Mouse (Mus musculus) kidney, postnatal 0 days (tissue): ENCODE measurements around the gene Zfp879. TPM values are rescaled to one million over a fixed set of nuclear protein-coding genes. Genes with fewer than 3 reads are reported as not detected.

Source experiments
- ATAC-seq: fragments of 200-750 bp; cut with Nextera tagmentation; replicated peaks from 2 replicates; pipeline ENCODE4 v1.8.0; 2017; ENCODE audit warnings: low read depth, moderate number of reproducible peaks, moderate TSS enrichment, moderate library complexity; ENCODE audit not compliant: low FRiP score
- DNase-seq: peaks from one replicate; pipeline ENCODE4 v3.0.0-alpha.2; 2016; ENCODE audit warnings: low spot score
- H3K27ac ChIP-seq: fragments of 300-500 bp; sonication (generic); 2 replicates; pipeline ENCODE4 v1.5.1; 2014; ENCODE audit warnings: mild to moderate bottlenecking
- H3K27me3 ChIP-seq: fragments of 300-500 bp; sonication (generic); 2 replicates; pipeline ENCODE4 v1.6.1; 2014; ENCODE audit warnings: low read length, mixed read lengths; ENCODE audit not compliant: insufficient read depth
- H3K36me3 ChIP-seq: fragments of 300-500 bp; sonication (generic); 2 replicates; pipeline ENCODE4 v1.6.1; 2014; ENCODE audit warnings: low read length, mixed read lengths; ENCODE audit not compliant: insufficient read depth
- H3K4me1 ChIP-seq: fragments of 300-500 bp; sonication (generic); replicated peaks from 2 replicates; pipeline ENCODE4 v1.6.1; 2014; ENCODE audit warnings: antibody characterized with exemption, low read length, mixed read lengths; ENCODE audit not compliant: insufficient read depth
- H3K4me2 ChIP-seq: fragments of 300-500 bp; sonication (generic); 2 replicates; pipeline ENCODE4 v1.6.1; 2014; ENCODE audit warnings: mild to moderate bottlenecking, low read length, moderate library complexity, mixed read lengths
- H3K4me3 ChIP-seq: fragments of 300-500 bp; sonication (generic); replicated peaks from 2 replicates; pipeline ENCODE4 v1.5.1; 2014; ENCODE audit warnings: low read depth, low read length
- H3K9ac ChIP-seq: fragments of 300-500 bp; sonication (generic); 2 replicates; pipeline ENCODE4 v1.6.1; 2014; ENCODE audit warnings: low read depth, low read length
- H3K9me3 ChIP-seq: fragments of 300-500 bp; sonication (generic); replicated peaks from 2 replicates; pipeline ENCODE4 v1.6.1; 2016; ENCODE audit warnings: low read length, inconsistent platforms, mixed read lengths
- CTCF ChIP-seq: IDR thresholded peaks from 2 replicates; pipeline ENCODE4 v1.5.1; 2016; ENCODE audit warnings: antibody characterized with exemption, low read depth, mild to moderate bottlenecking, moderate library complexity
- WGBS: fragments of 180-500 bp; shearing (Covaris S2); extraction: QIAGEN DNeasy Blood & Tissue Kit; methylation state at CpG from one replicate; pipeline ENCODE4 v1.1.7; 2014; 5-methylcytosine and 5-hydroxymethylcytosine counted together
- polyA plus RNA-seq: library from polyadenylated mRNA; unstranded; fragments of >200 nt; fragmentation: Nextera tagmentation; extraction: Ambion mirVana; gene quantifications from 2 replicates; pipeline ENCODE4 v1.2.1, GENCODE M21; 2015

Gene Zfp879
- 0.70 and 0.82 TPM in 2 replicates for polyA plus RNA-seq

DNA sequence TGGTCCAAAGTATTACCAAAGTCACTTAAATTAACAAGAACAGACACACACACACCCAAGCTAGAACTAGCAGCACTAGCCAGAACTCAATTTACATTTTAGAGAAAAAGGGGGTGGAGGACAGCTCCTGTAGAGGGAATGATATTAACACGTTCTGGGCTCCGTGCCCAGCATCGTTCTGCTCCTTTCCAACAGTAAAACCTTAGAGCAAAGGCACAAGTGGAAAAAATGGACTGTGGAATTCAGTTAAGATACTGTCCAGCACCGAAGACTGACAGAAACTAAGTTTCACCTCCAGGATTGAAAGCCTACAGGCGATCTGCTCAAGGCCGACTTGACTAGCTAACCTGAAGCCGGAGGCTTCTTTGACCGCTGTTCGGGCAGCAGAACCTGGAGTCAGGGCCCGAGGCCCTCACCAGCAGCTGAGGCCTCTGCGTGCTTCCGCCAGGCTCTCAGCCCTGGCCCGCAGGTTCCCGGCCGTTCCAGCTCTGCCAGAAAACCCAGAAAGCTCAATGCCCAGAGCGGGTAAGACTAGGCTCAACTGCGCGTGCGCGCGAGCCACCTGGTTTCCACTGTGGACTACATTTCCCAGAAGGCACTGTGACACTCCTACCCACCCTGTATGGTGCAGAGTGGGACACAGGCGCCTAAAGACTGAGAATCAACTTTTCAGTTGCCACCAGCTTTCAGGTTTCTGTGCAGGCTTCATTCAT, at the start of gene Zfp879:
Gene Zfp879, minus strand, starts transcription at position 530 of the 713 bp plus-strand sequence.
- peak within 1 kb of the TSS; percentile 66 for H3K4me2 ChIP-seq
- H3K27ac ChIP-seq, result peak within 1 kb of the TSS; percentile 79
- H3K27me3 ChIP-seq, result no peaks in the 10 kb centered on the region
- H3K9me3 ChIP-seq, result no peaks in the 10 kb centered on the region
- no peaks in the 10 kb centered on the region for H3K36me3 ChIP-seq
- H3K4me3 ChIP-seq, result peak within 1 kb of the TSS; percentile 35
- H3K4me1 ChIP-seq, result no peaks in the 10 kb centered on the region; the same call in none of the 2 replicates
- TF ChIP-seq CTCF, result no peak
- H3K9ac ChIP-seq, result peak within 1 kb of the TSS; percentile 60
- ATAC-seq (peak; percentile 89), DNase-seq (peak; percentile 94)
- WGBS, result 15% methylated on average over 22 of the region's 22 CpGs

DNA sequence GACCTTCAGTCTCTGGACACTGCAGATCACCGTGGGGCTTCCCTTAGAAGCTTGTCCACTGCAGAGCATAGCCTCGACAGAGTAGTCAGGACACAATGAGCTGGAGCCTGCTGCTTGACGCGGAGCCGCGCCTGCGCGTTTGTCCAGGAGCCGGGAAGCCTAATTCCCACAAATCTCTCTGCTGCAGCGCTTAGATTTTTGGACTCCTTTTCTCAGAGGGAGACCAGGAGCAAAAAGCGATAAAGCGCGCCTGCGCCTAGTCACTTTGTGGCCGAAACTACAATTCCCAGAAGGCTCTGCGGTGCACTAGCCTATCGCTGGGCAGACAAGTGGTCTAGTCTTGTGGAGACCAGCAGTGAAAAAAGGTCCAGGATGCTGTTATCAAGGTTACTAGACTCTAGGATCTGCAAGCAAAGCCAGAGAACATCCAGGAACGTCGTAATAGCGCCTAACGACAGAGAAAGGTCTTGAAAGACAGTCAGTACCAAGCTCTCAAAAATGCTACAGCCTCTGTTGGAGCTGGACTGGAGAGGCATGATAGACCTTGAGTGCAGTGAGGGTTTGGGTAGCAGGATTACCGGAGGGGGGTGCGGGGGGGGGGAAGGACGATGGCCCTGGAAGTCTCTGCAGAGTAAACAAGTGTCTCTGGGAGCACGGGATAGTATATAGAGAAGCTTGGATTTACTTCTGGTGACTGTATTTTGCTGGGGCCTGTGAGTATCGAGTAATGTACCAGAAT, 46.2 kb upstream of the Zfp879 start, which contains the start of gene Zfp454:
Gene Zfp454, minus strand, starts transcription at position 262 of the 739 bp plus-strand sequence.
- WGBS, result 5% methylated on average over 26 of the region's 26 CpGs
- H3K4me2 ChIP-seq, result peak within 1 kb of the TSS; percentile 76

DNA sequence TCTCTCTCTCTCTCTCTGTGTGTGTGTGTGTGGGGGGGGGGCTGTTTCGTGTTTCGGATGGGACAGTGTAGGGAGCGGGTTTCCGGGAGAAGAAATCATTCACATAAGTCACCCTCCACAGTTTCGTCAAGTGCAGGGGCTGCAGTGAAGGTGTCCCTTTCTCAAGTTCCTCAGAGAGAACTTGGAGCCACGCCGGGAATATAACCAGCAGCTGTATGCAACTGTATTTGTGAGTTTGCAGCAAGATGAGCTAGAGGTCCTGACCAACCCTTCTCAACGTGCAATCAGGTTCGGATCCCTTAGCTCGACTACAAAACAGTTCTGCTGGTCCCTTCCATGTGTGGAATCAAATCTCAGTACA, 45.6 kb upstream of the Zfp879 start:
- no peaks in the 10 kb centered on the region for H3K27me3 ChIP-seq
- H3K4me1 ChIP-seq, result 0 out of 2 replicates have a peak, but pooled peaks cover 6% of the 10 kb centered on the region
- H3K9me3 ChIP-seq, result no peaks in the 10 kb centered on the region
- no peak for TF ChIP-seq CTCF
- whole genome bisulfite sequencing, result 7% methylated on average over 10 of the region's 10 CpGs
- H3K36me3 ChIP-seq, result peaks cover 12% of the 10 kb centered on the region; the same call in 1 of the 2 replicates
- H3K9ac ChIP-seq, result peak overlapping the region; percentile 57
- H3K4me3 ChIP-seq, result peak overlapping the region; percentile 37
- H3K4me2 ChIP-seq, result peak overlapping the region; percentile 76
- peak; percentile 38; the same call in 1 of the 2 replicates for ATAC-seq
- DNase-seq, result no peak
- H3K27ac ChIP-seq, result peak overlapping the region; percentile 47; the same call in 1 of the 2 replicates

More for the DNA sequence above, 46.2 kb upstream of the Zfp879 start, which contains the start of gene Zfp454:
- Histone ChIP-seq H3K9me3 (no peaks in the 10 kb centered on the region), H3K27ac (peak within 1 kb of the TSS; percentile 47; the same call in 1 of the 2 replicates), H3K27me3 (no peaks in the 10 kb centered on the region), H3K4me1 (0 out of 2 replicates have a peak, but pooled peaks cover 6% of the 10 kb centered on the region), H3K4me3 (peak within 1 kb of the TSS; percentile 37), H3K36me3 (peaks cover 6% of the 10 kb centered on the region; the same call in 1 of the 2 replicates), H3K9ac (peak within 1 kb of the TSS; percentile 57)
- no peak for TF ChIP-seq CTCF
- peak; percentile 91 for ATAC-seq
- DNase-seq, result peak; percentile 96

- peak; percentile 9 for DNase-seq
- H3K9ac ChIP-seq, result peak overlapping the region; percentile 57; the same call in 1 of the 2 replicates
- no peak for ATAC-seq
These were observed 45.0 kb upstream of the Zfp879 start for GRCm38 (mm10) chr11:50886231-50886932.

GRCm38 (mm10) chr11:50883756-50884155, 42.4 kb upstream of the Zfp879 start:
- TF ChIP-seq CTCF, result peak; percentile 33; the same call in 1 of the 2 replicates
- Histone ChIP-seq H3K9ac (no peak overlapping the region), H3K4me2 (no peak overlapping the region), H3K4me1 (0 out of 2 replicates have a peak, but pooled peaks cover 6% of the 10 kb centered on the region), H3K27ac (no peak overlapping the region), H3K27me3 (no peaks in the 10 kb centered on the region), H3K9me3 (no peaks in the 10 kb centered on the region), H3K4me3 (no peak overlapping the region), H3K36me3 (peaks cover 12% of the 10 kb centered on the region; the same call in 1 of the 2 replicates)
- ATAC-seq, result no peak
- WGBS, result 81% methylated on average over 3 of the region's 3 CpGs
- no peak for DNase-seq

More at GRCm38 (mm10) chr11:50886231-50886932, 45.0 kb upstream of the Zfp879 start:
- H3K27me3 ChIP-seq, result no peaks in the 10 kb centered on the region
- H3K27ac ChIP-seq, result no peak overlapping the region
- no peaks in the 10 kb centered on the region for H3K9me3 ChIP-seq
- 0 out of 2 replicates have a peak, but pooled peaks cover 6% of the 10 kb centered on the region for H3K4me1 ChIP-seq
- 44% methylated on average over 8 of the region's 8 CpGs for WGBS
- peak overlapping the region; percentile 76 for H3K4me2 ChIP-seq
- peak overlapping the region; percentile 37 for H3K4me3 ChIP-seq
- H3K36me3 ChIP-seq, result peaks cover 12% of the 10 kb centered on the region; the same call in 1 of the 2 replicates
- no peak for TF ChIP-seq CTCF

DNA sequence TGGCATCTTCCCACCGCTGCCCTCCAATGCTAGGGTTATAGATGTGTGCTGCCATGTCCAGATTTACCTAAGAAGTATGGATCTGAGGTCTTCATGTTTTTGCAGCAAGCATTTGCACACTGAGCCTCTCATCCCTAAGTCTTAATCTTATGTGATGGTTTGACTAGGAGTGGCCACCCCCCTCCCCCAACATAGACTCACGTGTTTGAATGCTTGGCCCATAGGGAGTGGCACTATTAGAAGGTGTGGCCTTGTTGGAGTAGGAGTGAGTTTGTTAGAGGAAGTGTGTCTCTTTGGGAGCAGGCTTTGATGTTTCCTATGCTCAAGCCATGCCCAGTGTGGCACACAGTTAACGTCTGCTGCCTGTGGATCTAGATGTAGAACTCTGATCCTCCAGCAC, 37.3 kb upstream of the Zfp879 start:
- no peak overlapping the region for H3K9ac ChIP-seq
- no peak overlapping the region for H3K4me2 ChIP-seq
- no peaks in the 10 kb centered on the region for H3K4me1 ChIP-seq
- TF ChIP-seq CTCF, result no peak
- H3K36me3 ChIP-seq, result peaks cover 23% of the 10 kb centered on the region
- peaks cover 1% of the 10 kb centered on the region; the same call in 1 of the 2 replicates for H3K9me3 ChIP-seq
- ATAC-seq, result no peak
- H3K4me3 ChIP-seq, result no peak overlapping the region
- whole genome bisulfite sequencing, result 89% methylated on average over 3 of the region's 3 CpGs
- H3K27ac ChIP-seq, result no peak overlapping the region
- no peak for DNase-seq
- no peaks in the 10 kb centered on the region for H3K27me3 ChIP-seq
